Mouse (Mus musculus): Measurements from ENCODE around the gene Cdh5.

Cdh5 gene

DNA sequence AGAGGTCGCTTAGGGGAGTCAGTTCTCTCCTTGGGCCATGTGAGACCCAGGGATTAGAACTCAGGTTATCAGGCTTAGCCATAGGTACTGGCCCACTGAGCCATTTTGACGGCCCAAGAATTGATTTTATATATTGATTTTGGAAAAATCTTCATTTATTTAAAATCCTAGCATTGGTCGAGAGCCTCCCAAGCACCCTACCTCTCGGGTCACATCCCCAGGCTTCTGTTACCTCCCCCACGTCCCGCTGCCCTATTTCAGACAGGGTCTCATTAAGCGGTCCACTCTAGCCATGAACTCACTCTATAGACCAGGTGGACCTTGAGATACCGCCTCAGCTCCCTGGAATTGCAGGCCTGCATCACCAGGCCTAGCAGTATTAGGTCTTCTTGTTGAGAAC, 33.1 kb downstream of the Cdh5 start:
- DNase-seq (ENCODE audit: low spot score) = no peak

DNA sequence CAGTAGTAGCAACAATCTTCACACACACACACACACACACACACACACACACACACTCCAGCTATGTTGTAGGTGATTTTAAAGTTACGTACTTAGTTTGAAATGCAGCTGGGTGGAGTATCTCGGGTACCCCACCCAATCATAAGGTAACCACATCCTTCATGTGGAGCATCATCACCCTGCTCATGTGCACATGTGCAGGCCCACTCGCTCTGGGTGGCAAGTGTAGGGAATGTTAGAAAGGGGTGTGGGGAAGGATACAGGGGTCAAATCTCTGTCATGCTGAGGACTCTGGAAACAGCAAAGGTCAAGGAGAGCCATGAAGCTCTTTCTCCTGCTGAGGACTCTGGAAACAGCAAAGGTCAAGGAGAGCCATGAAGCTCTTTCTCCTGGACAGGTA, 34.9 kb downstream of the Cdh5 start:
- no peak for DNase-seq (ENCODE audit: low spot score)

DNA sequence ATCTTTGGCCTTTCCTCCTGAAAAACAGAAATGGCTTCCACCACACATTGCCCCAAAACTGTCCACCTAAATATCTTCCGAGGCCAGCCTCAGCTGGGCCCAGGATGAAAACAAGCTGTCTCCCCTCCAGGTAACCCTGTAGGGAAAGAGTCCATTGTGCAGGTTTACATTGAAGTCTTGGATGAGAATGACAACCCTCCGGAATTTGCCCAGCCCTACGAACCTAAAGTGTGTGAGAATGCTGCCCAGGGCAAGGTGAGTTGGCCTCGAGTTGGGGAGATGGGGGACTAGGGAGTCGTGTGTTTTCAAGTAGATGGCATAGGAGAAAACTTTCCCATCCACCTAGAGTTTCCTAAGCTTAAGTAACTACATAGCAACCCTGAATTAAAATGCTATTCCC, 36.2 kb downstream of the Cdh5 start:
- DNase-seq (ENCODE audit: low spot score) = no peak

DNA sequence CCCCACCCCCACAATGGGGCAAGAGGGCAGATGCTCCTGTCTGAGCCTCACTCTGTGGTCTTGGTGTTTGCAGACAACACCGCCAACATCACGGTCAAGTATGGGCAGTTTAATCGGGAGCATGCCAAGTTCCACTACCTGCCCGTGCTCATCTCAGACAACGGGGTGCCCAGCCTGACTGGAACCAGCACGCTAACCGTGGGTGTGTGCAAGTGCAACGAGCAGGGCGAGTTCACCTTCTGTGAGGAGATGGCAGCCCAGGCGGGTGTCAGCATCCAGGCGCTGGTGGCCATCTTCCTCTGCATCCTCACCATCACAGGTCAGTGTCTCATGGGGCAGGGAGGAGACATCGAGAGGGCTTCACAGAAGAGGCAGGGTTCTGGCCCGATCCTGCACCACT, 39.2 kb downstream of the Cdh5 start:
- no peak for DNase-seq (ENCODE audit: low spot score)

DNA sequence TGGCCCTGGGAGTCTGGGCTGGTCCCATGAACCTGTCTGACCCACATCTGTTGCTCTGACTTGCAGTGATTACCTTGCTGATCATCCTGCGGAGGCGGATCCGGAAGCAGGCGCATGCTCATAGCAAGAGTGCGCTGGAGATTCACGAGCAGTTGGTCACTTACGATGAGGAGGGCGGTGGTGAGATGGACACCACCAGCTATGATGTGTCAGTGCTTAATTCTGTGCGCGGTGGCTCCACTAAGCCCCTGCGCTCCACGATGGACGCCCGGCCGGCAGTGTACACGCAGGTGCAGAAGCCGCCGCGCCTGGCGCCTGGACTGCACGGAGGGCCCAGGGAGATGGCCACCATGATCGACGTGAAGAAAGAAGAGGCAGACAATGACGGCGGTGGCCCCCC, 41.0 kb downstream of the Cdh5 start:
- DNase-seq (ENCODE audit: low spot score) = no peak

DNA sequence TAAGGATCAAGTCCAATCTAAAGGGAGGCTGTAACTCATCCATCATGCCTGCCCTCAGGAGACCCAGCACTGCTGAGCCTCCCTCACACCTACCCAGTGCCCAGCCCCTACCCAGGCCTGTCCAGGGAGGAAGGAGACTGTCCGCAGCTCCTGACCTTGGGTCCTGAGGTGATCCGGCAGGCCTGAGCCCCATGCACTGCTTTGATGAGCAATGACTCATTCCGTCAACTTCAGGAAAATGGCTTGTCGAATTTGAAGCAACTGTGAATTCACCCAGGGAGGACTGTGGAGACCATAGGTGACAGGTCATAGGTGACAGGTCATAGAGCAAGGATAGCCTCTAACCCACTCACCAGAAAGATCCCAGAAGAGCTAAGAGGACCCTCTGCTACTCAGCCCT, 42.0 kb downstream of the Cdh5 start:
- DNase-seq (ENCODE audit: low spot score) = no peak

DNA sequence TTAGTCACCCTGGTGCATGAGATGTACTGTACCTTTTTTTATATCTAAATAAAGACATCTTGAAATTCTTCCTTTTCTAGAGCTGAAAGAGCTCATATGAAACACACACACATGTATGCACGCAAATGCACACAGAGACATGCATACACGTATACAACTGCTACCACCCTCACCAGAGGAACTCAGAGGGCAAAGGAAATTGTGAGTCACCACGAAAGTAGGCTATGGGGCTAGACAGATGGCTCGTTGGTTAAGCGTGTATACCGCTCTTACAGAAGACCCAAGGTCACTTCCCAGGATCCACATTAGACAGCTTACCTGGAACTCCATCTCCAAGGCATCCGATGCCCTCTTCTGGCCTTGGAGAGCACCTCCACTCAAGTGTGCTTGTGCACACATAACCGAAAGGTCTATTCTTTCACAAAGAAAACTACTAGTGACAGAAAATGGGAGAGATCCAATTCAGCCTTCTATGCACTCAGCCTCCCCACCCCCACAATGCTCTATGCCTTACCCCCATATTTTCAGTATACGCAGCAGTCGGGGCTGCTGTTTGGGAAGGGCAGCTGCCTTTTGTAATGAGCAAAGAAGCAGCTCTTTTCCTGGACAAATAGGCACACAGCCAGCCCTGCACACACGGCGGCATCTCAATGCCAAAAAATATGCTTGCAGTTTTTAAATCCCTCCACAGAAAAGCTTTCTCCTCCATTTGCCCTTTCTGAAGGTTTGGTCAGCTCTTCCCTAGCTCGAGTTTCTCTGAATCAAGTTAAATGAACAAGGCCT, 43.2 kb downstream of the Cdh5 start:
- DNase-seq (ENCODE audit: low spot score) = no peak

DNA sequence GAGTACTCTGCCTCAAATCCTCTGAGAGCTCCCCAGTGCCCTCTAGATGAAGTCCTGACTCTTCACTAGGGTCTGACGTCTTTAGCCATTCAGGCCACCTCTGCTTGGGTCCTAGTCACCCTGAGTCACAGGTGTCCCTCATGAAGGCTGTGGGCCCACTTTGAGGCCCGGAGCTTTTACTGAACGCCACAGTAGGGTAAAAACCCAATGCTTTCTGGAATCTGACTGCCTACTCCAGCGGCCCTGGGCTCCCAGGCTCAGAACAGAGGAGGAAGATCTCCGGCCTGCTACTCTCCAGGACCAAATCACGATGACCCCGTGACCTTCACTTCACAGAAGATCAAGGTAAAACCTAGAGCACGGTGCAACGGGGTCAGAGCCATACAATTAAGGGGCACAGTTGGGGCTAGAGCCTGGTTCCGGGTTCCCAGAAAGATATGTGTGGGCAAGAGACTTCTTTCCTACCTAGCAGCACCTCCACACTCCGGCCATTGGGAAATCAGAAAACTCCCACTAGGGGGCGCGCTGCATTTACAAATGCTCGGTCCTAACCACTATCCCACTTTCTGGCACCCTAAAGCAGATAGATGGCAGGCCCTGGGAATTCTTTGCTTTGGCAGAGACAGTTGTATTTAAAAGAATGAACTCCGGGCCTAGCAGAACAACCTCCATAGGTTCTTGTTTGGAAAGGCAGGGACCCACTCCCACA, 44.7 kb downstream of the Cdh5 start:
- peak; percentile 72 for DNase-seq (ENCODE audit: low spot score)

DNA sequence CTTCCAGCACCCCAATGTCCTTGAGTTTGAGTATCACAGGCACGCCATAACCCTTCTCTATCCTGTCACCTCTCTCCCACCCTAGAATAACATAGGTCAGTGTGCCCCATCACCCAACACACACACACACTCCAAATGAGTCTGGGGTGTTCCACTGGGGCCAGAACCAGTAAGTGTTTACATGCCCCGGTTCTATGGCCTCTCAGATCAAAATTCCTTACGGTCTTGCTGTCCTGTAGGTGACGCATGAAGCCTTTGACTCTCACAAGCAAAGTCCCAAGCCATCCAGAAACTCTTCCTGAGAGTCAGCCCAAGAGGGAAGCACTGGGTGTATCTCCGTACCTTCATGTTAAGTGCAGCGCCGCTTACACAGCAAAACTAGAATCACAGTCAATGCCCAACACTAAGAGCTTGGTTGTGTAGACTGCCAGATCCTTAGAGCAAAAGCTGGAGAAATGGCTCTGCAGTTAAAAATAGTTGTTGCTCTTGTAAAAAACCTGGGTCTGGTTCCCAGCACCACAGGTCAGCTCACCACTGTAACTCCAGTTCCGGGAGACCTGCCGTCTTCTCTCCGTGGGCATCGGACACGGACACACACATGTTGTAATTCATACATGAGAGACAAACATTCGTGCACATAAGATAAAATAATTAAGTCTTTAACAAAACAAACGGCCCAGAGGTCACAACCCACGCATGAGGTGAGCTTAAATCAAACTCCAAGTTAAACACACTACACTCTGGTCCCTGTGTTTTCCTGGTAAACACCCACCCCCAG, 45.5 kb downstream of the Cdh5 start:
- DNase-seq (ENCODE audit: low spot score) = no peak

DNA sequence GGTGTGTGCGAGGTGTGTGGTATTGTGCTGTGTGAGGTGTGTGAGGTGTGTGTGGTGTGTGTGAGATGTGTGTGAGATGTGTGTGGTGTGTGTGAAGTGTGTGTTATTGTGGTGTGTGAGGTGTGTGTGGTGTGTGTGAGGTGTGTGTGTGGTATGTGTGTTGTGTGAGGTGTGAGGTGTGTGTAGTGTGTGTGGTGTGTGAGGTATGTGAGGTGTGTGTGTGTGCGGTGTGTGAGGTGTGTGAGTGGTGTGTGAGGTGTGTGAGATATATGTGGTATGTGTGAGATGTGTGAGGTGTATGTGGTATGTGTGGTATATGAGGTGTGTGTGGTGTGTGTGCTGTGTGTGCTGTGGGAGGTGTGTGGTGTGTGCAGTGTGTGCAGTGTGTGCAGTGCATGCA, 46.5 kb downstream of the Cdh5 start:
- DNase-seq (ENCODE audit: low spot score) = no peak

DNA sequence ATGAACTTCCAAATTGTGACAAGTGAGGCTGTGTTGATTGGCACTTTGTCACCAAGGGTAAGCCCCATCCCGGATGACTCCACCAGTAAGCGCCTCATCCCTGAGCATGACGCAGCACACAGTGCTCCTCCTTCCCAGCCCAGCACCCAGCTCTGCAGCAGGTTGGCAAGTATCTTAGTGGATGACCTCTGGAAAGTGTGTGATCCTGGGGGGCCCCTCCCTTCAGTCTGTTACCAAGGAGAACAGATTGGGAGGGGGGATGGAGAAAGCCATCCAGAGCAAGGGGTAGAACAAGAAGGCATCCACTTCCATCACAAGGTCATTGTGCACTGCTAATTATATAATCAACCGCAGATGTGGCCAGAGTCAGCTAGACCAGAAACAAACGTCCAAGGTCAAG, 59.3 kb downstream of the Cdh5 start:
- DNase-seq (ENCODE audit: low spot score) = no peak

DNA sequence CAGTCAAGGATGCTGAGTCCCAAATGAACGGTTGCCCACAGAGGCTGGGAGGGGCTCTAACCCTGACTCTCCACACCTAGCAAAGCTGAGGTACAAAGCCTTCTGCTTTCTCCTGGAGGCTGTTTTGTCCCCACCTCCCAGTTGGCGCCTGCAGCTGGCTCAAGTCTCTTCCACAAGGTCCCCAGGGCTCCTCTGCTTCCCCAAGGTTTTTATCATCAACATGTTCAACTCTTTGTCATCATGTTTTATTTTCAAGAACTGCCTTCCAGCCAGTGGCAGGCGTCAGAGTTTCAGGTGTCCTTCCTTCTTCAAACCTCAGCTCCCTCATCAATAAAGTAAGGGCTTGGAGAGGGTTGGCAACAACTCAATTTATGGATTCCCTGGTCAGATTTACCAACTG, 68.0 kb downstream of the Cdh5 start:
- DNase-seq (ENCODE audit: low spot score) = no peak

DNA sequence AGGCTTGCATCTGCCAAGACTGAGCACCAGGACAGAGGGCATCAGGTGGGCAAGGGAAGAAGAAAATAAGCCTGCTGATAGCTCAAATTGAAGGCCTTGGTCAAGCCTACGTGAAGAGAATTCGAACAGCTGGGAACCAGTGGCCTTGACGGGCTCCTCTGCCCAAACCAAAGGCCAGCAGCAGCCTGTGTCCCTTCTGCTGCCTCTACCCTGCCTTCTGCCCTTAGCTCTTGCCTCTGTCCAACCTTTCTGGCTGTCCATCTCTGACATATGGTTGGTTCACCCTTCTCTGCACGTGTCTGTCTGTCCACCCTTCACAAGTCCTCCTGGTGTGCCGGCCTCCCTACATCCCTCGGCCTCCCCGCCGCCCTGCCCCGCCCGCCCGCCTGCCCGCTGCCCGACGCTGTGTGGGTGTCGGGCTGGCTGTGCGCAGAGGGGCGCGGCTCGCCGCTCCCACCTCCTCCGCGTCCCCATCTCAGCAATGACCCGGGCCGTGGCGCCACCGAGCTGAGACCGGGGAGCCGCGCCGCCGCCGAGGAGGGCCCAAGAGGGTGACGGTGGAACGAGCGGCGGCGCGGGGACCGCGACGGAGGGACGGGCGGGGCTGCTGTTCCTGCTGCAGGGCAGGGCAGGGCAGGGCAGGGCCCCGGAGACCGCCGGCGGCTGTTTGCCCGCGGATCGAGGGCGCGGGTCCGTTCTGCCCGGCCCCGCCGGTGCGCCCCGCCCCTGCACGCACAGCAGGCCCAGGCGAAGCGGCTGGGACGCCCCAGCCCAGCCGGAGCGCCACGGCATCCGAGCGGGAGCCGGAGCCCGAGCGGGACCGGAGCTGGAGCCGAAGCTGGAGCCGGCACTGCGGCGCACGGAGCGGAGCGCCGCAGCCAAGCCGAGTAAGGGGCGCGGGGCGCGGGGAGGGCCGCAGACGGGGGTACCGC, 69.0 kb downstream of the Cdh5 start, which contains the start of gene Bean1:
Gene Bean1 (plus strand): TSS at position 325 of the 932 bp plus-strand sequence.
- peak; percentile 13 for DNase-seq (ENCODE audit: low spot score)

DNA sequence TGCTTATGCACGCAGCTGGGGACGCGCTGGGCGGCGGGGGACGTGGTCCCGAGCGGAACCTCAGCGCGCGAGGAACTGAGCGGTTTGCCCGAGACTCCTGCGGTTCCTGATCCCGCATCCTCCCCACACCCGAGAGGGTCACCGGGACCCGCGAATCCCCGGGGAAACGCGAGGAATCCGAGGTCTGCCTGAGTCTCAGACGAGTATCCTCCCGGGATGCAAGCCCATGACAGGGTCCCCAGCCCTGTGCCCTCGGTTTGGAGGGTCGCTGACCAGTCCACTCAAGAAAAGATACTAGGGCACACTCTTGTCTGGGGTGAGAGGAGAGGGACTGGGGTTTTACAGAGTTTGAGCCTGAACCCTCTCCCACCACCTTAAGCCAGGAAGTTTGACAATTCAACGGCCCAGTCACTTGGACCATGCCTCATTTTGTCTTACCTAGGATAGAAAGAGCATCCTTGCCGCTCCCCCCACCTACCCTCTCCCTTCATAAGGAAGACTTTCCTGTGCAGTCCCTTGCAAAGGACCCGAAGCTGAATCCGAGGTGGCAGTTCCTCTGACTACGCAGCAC, 69.7 kb downstream of the Cdh5 start:
- DNase-seq (ENCODE audit: low spot score) = no peak

DNA sequence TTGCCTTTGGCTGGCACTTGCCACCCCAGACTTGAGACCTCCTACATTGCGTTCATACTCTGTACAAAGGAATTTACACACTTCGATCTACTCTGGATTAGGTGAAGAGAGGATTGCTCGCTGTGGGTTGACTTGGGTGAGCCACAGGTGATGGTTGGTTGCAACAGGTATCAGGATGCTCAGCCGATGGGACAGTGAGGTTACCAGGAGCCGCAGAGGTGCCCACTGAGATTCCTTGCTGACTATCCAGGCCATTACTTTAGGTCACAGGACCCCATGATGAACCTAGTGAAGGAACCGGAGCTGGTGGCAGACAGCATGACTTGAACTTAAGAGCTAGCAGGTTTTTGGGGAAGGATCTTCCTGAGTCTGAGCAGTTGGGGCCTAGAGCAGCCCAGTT, 71.0 kb downstream of the Cdh5 start:
- DNase-seq (ENCODE audit: low spot score) = no peak

DNA sequence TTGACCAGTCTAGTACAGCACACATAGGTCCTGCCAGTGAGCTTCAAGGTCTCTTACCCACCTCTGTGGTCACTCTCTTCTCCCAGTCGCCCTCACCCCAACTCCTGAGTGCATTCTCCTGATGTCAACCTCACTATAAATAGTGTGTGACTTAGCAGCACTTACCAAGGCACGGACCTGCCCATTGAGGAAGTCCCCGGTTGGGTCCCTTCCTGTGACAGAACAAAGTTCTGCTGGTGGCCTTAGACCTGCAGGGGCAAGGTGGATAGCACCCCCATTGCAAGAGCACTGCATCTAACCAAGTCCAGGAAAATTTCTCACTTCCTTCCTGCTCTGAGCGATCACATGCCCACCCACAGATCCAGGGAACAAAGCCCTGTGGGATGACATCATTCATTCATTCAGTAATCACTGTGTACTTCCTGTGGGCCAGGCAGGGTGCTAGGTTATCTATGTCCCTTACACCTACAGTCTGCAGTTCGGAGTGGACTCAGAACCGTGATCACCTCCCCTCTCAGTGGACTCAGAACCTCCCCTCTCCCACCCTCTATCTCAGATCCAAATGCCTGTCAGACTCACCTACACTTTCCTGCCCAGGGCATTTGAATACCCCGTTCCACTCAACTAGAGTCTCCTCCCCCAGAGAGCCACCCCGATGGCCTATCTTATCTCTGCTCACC, 74.6 kb downstream of the Cdh5 start:
- no peak for DNase-seq (ENCODE audit: low spot score)

DNA sequence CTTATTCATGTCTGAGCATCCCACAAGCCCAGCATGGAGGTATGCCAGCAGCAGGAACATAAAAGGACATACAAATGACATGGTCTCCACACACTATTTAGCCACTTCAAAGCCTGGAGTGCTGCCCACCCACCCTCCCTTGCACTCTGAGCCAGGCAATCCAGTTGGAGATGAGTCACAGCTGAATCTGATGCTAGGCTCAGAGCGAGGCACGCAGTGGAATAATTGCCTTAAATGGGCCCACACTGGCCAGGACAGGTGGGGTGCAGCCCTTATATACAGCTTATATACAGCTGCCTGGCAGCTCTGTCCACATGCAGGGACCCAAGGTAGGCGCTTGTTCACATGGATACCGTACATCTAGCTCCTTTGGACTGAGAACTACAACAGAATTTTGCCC, 75.6 kb downstream of the Cdh5 start:
- DNase-seq (ENCODE audit: low spot score) = no peak

DNA sequence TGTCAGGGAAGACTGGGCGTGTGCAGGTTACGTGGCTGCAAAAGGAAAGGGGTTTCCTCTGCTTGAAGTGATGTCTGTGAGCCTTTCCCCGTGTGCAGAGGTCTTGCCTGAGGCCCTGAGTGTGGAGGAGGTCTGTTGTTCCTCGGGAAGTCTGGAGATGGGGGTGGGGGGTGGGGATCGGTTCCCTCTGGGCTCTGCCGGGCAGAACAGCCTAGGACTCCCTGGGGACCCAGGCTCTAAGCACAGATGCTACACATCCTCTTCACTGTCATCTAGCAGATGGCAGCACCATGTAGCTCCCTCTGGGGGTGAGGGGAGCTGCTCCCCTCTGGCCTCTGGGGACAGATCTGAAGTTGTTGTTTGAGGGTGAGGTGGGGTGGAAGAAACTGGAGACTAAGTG, 83.5 kb downstream of the Cdh5 start:
- DNase-seq (ENCODE audit: low spot score) = no peak

DNA sequence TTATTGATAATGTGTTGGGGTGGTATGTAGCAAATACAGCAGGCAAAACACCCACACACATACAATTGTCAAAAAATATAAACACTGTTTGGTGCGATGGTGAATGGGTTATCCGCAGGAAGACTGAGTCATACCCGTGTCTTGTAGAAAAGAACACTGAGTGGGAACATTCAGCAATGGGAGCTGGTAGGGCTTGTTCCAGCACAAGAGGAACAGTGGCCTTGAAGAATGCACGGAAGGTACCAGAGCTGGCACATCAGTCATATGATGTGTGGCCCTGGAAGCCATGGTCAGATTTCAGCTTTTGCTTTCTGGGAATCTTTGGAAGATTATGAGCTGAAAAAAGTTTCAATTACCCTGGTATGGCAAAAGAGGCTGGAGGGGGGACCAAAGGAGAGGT, 85.4 kb downstream of the Cdh5 start:
- no peak for DNase-seq (ENCODE audit: low spot score)

DNA sequence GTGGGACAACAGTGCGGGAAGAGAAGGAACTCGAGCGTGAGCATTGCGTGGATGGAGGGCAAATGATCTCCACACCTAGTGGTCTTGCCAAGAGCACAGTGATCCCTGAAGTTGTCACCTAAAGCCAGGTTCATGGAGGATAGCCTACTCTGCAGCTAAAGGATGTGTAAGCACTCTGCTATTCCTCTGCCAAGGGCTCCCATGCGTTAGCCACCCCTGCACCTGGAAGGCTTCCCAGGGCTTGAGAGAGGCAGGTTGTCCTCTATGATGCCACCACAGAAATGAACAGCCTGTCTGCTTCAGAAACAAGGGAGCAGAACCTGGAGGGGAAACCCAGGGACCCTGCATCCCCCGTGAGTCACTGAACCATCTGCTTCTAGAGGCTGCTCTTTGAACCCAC, 86.2 kb downstream of the Cdh5 start:
- DNase-seq (ENCODE audit: low spot score) = no peak

DNA sequence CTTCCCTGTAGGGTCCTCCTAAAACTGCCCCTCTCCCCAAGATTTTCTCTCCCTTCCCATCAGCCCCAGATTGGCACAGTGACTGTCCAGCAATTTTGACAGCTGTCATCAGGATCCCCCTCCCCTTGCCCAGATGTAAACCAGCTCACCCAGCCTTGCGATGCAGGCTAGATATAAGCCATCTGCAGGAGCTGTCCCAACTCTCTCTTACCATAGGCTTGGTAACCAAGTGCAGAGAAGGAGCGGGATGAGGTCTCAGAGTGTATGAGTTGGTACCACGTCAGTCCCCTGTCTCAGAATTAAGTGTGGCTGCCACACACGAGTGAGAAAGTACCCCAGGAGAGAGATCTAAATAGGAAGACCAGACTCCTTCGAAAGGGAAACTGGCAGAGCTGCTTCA, 87.0 kb downstream of the Cdh5 start:
- DNase-seq (ENCODE audit: low spot score) = no peak
